Mouse (Mus musculus) kidney, adult 18-20 months (tissue): ENCODE results near the gene Rras.

Experiments
- DNase-seq: peaks from one replicate; pipeline ENCODE4 v3.0.0; 2021

The Rras gene

DNA sequence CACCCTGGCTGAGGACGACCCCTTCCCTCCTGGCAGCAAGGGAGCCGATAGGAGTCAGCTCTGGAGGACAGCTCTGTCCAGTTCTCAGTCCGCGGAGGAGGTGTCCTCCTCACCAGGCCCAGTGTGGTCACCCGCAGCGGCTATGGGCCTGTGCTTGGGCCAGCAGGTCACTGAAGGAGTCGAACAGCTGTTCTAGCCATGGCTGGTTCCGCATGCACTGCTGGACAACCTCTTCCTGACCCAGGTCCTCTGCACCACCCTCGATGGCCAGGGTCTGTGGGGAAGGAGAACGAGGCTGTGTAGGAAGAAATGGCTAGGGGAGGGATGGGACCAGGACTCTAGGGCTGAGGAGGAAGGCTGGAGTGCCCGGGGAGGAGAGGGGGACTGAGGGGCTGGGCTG is 10.6 kb downstream of the Rras start:
- DNase-seq = no peak

DNA sequence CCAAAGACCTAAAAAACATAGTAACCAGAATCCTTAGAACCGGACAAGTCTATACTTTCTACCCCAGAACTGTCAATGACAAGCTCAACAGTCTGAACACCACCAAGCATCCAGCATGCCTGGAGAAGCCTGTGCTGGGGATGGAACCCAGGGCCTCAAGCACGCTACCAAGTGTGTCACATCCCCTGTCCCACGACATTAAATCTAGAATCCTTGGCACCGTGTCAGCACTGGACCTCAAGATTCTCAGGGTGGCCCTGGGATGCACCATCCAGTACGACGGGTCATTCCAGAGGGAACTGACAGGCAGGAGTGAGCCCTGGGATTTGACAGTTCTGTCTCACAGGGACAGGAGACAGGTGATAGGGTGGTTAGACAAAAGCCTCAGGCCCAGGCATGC is 12.2 kb downstream of the Rras start:
- no peak for DNase-seq

DNA sequence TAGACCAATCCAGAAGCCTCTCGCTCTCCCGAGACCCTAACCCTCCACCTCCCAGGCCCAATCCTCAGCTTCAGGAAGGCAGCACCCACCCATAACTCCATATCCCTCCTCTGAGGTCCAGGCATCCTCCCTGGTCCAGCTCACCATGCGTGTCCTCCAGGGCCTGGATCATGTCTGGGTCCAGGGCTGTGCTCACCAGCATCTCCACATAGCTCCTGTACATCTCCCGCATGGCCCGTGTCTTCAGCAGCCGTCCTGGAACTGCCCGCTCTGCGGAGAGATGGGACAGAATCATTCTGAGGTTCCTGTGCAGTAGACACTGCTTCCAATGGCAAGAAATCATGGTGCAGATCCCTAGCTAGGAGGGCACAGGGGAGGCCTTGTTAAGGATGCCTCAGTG is 13.1 kb downstream of the Rras start:
- no peak for DNase-seq

DNA sequence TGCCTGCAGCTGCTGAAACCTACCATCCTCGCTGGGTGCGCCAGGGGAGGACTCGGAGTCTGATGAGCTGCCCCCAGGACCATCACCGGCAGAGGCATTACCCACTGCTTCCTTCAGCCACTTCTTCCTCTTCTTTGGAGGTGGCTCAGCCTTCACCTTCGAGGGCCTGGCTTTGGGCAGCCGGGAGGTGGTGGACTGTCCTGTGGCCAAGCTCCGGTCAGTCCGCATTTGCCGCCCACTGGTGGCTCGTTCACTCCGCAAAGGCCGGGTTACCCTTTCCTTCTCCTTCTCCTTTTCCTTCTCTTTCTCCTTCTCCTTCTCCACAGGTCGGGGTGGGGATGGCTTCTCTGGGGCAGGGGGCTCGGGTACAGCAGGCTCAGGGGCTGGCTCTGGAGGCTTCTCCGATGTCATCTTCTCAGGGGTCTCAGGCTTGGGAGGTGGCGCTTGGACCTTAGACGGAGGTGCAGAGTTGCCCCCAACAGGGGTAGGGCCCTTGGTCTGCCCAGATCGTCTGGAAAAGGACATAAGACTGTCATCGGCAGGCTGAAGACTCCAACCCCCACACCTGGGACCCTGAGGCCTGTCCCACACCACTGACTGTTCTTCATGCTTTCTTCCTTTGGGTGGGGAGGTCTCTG is 16.1 kb downstream of the Rras start:
- no peak for DNase-seq

DNA sequence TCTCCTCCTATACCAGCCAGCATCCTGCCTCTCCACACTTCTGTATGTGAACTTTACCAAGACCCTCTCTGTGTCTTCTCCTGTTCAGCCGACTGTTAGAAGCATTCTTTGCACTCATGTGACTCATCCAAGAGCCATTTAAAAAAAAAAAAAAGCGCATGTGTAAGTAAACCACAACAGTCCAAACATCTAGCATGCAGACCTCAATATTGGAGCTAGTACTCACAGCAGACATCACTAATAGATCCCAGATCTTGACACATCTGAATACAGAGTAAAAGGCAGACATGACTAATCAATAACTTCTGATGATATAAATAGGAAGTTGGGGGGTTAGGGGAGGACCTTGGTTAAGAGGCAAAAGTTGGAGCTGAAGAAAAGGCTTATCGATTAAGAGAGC is 17.9 kb downstream of the Rras start:
- no peak for DNase-seq

DNA sequence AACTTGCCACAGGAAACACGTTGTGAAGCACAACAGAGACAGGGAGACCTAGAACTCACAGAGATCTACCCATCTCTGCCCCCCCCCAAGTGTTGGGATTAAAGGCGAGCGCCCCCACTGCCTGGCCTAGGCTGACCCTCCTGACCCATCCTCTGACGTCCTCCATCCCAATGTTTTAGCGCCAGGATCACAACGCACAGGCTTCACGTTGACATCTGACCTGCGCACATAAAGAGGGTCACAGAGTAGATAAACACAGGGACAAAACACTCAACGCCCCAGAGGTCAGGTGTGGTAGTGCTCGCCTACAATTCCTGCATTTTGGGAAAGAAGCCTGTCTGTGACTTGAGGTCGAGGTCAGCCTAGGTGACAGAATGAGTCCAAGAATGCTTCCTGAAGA is 18.9 kb downstream of the Rras start:
- no peak for DNase-seq

DNA sequence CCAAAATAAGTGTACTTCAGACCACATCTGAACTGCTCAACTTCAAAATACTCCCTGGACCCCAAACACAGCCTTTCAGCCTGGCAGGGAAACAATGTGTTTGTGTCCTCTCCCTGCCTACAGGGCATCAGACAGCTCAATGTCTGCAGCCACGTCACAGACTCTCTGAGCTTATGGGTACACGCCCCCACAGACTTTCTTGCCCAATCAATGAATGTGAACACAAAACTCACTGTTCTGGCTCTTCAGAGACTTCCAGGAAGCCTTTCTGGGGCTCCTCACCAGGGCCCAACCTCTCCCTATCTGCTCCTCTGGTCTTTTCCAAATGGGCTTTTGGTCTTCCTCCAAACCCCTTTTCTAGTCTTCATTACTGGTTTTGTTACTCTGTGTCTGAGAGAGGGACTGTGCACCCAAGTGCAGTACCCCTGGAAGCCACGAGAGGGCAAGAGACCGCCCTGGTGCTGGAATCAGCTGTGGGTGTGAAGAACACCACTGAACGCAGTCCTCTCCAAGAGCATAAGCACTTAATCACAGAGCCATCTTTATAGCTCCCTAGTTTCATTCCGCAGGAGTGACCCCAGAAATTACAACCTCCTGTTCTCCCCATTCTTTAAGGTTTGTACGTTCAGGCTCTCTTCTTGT is 20.1 kb downstream of the Rras start:
- DNase-seq = peak; percentile 74

DNA sequence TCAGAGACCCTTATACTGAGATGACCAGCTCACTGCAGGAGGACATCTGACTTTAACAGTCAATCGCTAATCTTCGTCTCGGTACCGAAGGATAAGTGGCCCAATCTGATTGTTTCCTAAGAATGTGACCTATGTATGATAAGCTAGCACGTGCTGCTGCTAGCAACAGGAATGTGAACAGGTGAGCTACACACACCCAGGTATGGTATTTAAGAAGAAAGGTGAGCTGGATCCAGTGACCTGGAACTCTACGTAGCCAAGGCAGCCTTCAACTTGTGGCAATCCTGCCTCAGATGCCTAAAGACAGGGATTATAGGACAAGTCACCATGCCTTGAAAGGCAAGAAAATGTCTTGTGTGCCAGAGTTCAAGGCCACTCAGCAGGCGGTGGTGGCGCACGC is 20.6 kb downstream of the Rras start:
- DNase-seq = no peak

DNA sequence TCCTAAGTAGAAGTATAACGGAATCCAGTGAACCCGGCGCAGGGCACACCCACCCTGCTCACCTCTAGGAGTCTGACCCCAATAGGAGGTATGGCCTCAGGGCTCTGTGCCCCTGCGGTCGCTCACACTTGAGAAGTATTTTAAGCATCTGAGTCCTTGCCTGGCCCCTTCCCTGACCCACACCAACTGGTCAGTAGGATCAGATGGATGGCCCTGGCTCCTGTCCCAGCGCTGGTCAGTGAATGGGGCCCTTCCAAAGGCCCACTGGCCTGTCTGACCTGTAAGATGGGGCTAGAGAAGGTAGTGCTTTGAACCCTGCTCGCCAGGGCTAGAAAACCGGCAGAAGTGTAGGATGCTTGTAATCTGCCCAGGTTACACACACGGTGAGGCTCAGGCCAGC is 23.1 kb downstream of the Rras start:
- DNase-seq = no peak

DNA sequence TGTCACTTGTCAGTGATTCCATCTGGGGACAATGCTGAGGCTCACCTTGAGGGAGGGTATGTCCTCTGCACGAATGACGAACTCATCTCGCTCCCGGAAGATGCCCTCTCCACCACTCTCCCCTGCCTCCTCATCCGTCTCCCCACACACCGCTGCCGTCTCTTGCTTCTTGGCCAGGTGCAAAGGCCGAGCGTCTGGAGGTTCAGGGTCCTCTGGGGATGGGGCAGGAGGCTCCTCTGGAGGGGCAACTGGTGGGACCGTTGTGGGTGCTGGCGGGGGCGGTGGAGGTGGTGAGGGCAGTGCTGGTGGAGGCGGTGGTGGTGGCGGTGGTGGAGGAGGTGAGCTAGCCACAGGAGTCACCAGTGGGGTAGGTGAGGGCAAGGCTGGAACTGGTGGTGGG is 25.5 kb downstream of the Rras start:
- no peak for DNase-seq

DNA sequence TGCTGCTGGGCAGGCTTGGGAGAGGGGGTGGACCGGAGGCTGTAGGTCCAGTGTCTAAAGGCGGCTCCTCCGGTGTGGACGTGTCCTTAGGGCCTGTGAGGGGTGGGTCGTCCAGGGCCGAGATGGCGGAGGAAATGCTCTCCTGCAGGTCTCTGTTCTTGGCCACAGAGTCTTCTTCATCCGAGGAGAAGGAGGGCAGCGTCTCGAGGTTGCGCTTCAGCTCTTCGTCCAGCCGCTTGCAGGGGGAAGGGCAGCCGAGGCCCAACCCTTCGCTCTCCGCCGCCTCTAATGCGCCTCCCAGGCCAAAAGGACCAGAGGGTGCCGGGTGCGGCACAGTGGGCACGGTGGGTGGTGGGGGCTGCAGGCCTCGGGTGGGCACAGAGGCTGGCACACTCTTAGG is 28.0 kb downstream of the Rras start:
- DNase-seq = no peak

DNA sequence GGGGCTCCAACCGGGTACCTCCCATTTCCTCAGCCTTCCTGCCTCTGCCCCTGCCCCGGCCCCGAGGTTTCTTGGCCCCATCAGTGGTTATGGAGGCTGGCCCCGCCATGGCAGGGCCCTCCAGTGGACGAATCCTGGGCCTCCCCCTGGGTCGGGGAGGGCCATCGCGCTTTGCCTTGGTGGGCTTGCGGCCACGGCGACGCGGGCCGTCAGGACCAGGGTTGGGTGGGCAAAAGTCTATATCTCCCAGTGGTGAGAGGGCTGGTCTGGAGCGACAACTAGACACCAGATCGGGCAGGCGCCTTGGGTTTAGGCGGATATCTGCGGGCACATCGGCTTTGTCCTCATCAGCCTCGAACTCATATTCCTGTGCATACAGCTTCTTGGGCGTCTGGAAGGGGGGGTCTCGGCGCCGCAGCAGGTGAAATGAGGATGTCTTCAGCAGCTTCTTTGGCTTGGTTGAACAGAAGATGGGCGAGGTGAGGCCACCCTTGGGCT is 29.1 kb downstream of the Rras start:
- no peak for DNase-seq

DNA sequence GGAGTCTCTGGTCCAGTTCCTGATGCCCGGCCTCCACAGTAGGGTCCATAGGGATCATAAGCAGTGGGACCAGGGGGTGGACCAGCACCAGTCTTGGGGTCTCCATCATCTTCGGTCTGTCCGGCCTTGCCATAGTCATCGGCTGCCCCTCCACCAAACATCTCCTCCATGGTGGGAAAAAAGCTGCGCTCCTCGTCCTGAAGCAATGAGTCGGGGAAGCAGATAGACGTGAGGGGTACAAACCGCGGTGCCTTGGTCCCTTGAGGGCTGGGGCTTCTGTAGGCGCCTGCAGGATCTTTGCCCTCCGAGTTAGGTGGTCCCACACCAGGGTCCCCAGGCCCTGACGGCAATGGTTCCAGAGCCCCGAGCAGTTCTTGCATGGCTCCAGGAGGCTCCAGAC is 29.7 kb downstream of the Rras start:
- no peak for DNase-seq

DNA sequence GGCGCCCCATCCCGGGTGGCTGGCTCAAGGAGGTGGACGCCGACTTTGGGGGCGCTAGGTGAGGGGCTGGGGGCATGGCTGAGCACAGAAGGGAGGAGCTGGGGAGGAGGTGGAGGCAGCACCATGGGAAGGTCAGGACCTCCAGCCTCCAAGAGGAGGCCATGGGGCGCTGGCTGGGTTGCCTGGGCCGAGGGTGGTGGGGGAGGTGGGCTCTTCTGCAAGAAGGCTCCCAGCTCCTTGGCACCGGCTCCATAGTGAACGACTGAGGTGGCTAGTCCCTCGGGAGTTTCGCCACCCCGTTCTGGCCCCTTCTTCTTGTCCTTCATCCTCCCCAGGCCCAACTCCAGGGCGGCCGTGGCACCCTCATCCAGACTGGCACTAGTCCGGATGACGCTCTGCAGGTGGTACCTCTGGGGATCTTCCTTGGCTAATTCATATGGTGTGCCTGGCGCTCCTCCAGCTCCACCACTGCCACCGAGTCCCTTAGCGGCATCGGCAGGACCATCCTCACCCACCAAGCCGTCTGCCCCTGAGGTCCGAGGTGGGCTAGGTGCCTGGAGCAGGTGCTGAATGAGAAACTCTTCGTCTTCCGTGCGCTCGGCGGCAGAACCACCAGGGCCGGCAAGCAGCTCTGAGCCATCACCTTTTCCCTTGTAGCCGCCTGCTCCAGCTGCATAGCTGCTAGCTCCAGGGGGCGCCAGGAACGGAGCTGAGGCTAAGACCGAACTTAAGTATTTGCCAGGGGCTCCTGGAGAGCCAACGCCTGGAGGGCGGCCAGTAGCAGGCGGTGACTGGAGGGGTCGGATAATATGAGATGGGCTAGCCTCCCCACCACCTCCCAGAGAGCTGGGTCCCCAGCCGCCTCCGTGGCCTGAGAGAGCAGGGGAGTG is 30.5 kb downstream of the Rras start:
- DNase-seq = no peak

DNA sequence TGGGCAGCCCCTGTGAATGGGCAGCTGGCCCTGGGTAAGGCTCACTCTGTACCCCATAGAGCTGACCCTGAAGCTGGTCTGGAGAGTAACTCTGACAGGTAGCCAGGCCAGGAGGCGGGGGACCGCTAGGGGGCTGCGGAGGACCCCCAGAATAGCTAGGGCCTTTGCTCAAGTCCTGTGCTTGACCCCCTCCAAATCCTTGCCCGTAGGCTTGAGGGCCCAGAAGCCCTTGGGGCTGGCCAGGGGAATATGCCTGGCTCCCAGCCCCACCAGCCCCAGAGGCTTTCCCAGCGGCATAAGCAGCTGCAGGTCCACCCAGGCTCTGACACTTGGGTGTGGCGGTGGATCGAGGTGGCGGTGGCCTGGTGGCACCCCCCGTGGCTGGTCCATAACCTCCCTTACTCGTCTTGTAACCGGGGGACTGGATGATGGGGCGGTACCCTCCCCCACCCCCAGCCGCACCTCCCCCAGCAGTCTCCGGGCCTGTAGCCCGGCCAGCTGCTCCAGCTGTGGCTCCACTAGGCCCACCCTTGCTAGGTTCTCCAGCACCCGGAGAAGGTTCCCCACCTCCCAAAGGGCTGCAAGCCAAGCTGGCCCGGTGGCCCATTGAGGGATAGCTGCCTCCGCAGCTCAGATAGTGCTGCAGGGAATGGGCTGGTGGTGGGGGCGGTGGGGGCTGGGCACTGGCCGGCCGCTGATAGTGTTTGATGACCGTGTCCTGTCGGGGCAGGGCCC is 31.3 kb downstream of the Rras start:
- no peak for DNase-seq

DNA sequence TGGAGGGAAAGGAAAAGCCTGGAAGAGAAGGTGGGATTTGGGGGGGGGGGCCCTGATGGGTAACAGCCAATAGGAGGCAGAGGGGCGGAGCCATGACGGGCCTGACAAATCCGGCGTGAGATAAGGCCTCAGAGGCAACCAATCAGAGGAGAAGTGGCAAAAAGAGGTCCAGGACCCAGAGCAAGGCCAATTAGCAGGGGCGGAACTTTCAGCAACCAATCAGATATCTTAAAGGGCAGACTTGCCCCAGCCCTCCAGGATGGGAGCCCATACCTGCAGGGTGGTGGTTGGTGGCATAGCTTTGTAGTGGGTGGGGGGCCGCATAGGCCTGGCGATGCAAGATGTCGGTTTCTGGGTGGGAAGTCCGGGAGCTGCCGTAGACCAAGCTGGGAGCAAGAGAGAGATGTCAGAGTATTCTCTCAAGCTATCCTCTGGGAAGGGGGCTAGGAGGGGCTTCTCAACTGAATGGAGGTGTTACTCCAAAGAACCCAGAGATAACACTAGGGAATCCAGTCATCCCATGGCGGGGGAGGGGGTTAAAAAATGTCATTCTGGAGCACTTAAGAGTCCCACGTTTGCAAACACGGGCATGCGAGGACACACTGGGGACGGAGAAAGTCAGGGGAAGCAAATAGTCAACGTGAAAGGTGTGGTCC is 33.3 kb downstream of the Rras start:
- DNase-seq = peak; percentile 39

DNA sequence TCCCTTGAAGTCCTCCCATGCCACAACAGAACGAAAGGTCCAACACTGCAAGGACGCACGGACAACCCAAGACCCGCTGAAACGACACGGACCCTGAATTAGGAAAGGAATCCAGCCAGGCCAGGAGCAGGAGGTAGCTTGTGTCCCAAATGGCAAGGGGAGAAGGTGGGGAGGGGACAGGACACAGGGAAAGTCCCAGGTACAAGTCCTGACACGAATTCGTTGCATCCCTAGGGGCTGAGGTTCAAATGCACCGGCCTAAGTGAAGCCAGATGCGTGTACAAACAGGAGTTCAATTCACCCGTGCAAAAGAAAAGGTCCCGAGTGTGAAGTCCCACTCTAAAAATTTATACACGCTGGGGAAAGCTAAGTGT is 33.8 kb downstream of the Rras start:
- no peak for DNase-seq

DNA sequence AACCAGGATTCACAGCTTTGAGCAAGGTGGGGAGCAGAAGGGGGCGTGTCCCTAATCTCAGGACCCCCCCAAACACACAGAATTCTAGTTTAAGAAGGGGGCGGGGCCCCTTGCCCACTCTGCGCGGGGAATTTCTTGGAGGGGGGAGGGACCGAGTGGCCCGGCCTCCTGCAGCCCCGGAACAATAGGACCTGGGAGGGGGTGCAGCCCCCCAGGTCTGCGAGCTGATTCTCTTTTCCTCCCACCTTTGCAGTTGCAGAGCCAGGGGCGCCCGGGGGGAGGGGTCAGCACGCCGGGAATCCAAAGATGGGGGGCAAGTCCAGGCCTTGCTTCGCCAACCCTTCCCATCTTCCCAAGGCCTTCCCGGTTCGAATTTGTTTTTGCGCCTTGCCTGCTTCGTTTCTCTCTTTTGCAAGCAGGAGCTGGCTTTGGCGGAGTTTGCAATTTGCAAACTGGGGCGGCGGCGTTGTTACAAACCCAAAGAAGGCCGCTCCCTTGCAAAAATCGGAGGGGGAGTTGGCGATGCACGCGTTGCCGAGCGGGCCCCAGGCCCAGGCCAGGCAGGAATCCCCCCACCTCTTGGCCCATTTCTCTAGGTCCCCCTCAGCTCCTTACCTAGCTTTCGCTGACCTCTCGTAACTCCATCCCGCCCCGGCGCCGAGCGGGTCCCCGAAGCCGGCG is 34.6 kb downstream of the Rras start:
- DNase-seq = peak; percentile 55

DNA sequence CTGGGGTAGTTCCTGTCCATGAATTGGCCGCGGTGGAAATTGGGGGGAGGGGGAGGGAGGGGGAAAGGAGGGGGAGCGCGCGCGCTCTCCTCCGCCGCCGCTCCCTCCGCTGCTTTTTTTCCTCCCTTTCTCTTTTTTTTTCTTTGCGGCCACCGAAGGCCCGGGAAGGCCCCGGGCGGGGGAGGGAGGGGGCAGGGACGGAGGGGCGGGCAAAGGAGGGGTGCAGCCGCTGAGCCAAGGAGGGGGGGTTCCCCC is 35.0 kb downstream of the Rras start, which contains the start of gene Prr12:
Prr12 (minus strand) TSS at position 20 of the 255 bp plus-strand sequence.
- no peak for DNase-seq

DNA sequence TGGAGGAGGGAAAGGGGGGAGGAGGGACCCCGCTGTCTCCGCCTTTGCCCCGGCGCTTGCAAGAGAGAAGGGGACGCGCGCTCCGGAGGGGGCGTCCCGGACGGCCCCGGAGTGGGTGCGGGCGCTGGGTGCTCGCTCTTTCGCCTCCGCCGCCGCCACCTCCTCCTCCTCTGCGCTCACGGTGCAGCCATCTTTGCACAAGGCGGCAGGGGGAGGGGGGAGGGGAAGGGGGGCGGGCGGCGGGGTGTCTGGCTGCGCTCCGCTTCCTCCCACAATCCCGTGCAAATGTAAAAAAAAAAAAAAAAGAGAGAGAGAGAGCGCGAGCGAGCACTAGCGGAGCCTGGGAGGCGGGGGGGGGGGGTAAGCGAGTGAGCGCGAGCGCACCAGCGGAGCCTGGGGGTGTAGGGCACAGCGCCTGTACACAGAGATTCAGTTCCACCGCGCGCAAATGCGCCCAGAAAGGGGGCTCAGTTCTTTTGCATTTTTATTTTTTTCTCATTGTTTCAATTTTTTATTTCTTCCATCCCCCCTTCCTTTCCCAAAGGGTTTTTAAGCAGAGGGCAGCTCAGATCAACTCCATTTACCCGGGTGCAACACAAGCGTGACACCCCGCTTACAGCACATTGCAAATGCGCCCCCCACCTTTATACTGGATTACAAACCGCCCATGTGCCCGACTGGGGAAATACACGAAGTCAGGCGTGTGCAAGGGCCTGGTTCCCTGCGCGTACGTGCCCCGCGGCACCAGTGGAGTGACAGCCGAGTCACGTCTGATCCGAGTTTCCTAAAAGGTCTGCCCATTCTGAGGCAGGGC is 35.6 kb downstream of the Rras start:
- peak; percentile 81 for DNase-seq

DNA sequence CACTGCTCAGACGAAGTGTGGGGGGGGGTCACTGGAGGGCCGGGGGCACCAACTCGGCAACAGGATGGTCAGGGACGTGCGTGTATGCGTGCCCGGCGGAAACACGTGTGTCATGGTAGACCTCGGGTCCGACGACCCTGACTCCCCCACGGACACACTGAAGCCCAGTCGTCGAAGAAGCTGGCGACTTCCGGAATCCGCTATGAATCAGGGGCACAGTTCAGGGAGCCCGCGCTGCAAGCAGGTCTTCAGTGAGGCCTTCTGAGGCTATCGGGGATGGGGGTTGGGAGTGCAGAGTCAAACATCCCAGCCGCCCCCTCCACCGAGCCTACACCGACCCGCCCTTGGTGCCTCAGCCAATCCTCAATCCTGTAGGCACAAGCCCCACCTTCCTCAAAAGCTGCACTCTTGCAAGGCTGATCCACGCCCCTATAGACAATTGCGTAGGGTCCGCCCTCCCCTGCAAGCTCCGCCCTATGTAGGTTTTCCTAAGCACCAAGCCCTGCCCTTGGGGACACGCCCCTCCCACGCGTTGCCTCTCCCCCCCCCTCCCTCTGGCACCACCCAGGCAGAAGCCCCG is 36.3 kb downstream of the Rras start:
- DNase-seq = peak; percentile 96
